Mouse (Mus musculus): ENCODE results near the gene Trim5. TPM values are rescaled to one million over a fixed set of nuclear protein-coding genes. Genes with fewer than 3 reads are reported as not detected.
"Not testable (repeated sequence)": the region's sequence is repeated elsewhere in the genome, so short reads cannot be mapped to it uniquely, and the experiment has no call there.

Trim5 gene
- total RNA-seq (2022) = 1 to 10 TPM; 1.3 to 2.8 (median 1.6) TPM

GRCm38 (mm10) chr7:104287576-104288443, at the start of gene Trim5:
Gene Trim5 (minus strand): TSS chr7:104288094.
- peak; percentile 35 for DNase-seq (ENCODE audit: low spot score)

- DNase-seq (ENCODE audit: low spot score) = not testable (repeated sequence)
These were observed 47.7 kb upstream of the Trim5 start for GRCm38 (mm10) chr7:104335547-104335946.

GRCm38 (mm10) chr7:104329171-104329570, 41.3 kb upstream of the Trim5 start, which contains the start of gene Trim34b:
Gene Trim34b (plus strand): TSS chr7:104329471.
- not testable (repeated sequence) for DNase-seq (ENCODE audit: low spot score)

GRCm38 (mm10) chr7:104322028-104322427, 34.1 kb upstream of the Trim5 start:
- DNase-seq (ENCODE audit: low spot score) = no peak

- not testable (repeated sequence) for DNase-seq (ENCODE audit: low spot score)
These were observed 27.6 kb upstream of the Trim5 start, which contains the start of gene Trim12a for GRCm38 (mm10) chr7:104315369-104316080. Gene Trim12a (minus strand): TSS chr7:104315466.

GRCm38 (mm10) chr7:104314796-104315353, 27.0 kb upstream of the Trim5 start:
- peak; percentile 13 for DNase-seq (ENCODE audit: low spot score)

- no peak for DNase-seq (ENCODE audit: low spot score)
These were observed 3.9 kb upstream of the Trim5 start for GRCm38 (mm10) chr7:104291638-104292400.

GRCm38 (mm10) chr7:104290641-104291040, 2.7 kb upstream of the Trim5 start:
- DNase-seq (ENCODE audit: low spot score) = no peak

- DNase-seq (ENCODE audit: low spot score) = not testable (repeated sequence)
These were observed 8.5 kb downstream of the Trim5 start for GRCm38 (mm10) chr7:104279361-104279760.

- DNase-seq (ENCODE audit: low spot score) = not testable (repeated sequence)
These were observed 22.6 kb downstream of the Trim5 start for GRCm38 (mm10) chr7:104265335-104265734.

- DNase-seq (ENCODE audit: low spot score) = not testable (repeated sequence)
These were observed 27.5 kb downstream of the Trim5 start for GRCm38 (mm10) chr7:104260380-104260779.

GRCm38 (mm10) chr7:104244287-104245181, 43.4 kb downstream of the Trim5 start, which contains the start of gene Trim34a:
Gene Trim34a (plus strand): TSS chr7:104244457.
- peak; percentile 87 for DNase-seq (ENCODE audit: low spot score)

GRCm38 (mm10) chr7:104243616-104244015, 44.3 kb downstream of the Trim5 start:
- no peak for DNase-seq (ENCODE audit: low spot score)

- no peak for DNase-seq (ENCODE audit: low spot score)
These were observed 47.0 kb downstream of the Trim5 start for GRCm38 (mm10) chr7:104240857-104241256.

GRCm38 (mm10) chr7:104231203-104231602, 56.7 kb downstream of the Trim5 start:
- DNase-seq (ENCODE audit: low spot score) = peak; percentile 21

- DNase-seq (ENCODE audit: low spot score) = peak; percentile 85
These were observed 69.0 kb downstream of the Trim5 start, which contains the start of gene Trim6 for GRCm38 (mm10) chr7:104218701-104219569. Gene Trim6 (plus strand): TSS chr7:104218793.

- no peak for DNase-seq (ENCODE audit: low spot score)
These were observed 70.0 kb downstream of the Trim5 start for GRCm38 (mm10) chr7:104217881-104218280.

GRCm38 (mm10) chr7:104216011-104216535, 71.8 kb downstream of the Trim5 start:
- DNase-seq (ENCODE audit: low spot score) = no peak
